Mouse (Mus musculus): ENCODE results near the gene Cyp2d11. TPM values are rescaled to one million over a fixed set of nuclear protein-coding genes. Genes with fewer than 3 reads are reported as not detected.
"Not testable (repeated sequence)": the region's sequence is repeated elsewhere in the genome, so short reads cannot be mapped to it uniquely, and the experiment has no call there.

The Cyp2d11 gene
- polyA plus RNA-seq, 1 experiment from 2014 or later, result not detected

- Histone ChIP-seq H3K4me3 (no peak within 1 kb of the TSS), H3K36me3 (no peaks in the 10 kb centered on the region), H3K9me3 (no peaks in the 10 kb centered on the region), H3K27me3 (no peaks in the 10 kb centered on the region), H3K4me1 (no peaks in the 10 kb centered on the region), H3K9ac (no peak within 1 kb of the TSS), H3K4me2 (no peak within 1 kb of the TSS), H3K27ac (no peak within 1 kb of the TSS)
- WGBS, result 93% methylated on average over 6 of the region's 6 CpGs
- no peak for ATAC-seq (ENCODE audit: insufficient number of reproducible peaks, low FRiP score, low TSS enrichment, low read depth)
Observed at GRCm38 (mm10) chr15:82406981-82407380, 13.2 kb upstream of the Cyp2d11 start, which contains the start of gene Cyp2d10. Gene Cyp2d10, minus strand, starts transcription at chr15:82407195.

- H3K9ac ChIP-seq, result no peak overlapping the region
- no peak overlapping the region for H3K27ac ChIP-seq
- H3K4me2 ChIP-seq, result no peak overlapping the region
- H3K4me1 ChIP-seq, result no peaks in the 10 kb centered on the region
- no peak for ATAC-seq (ENCODE audit: insufficient number of reproducible peaks, low FRiP score, low TSS enrichment, low read depth)
- WGBS, result 82% methylated on average over 3 of the region's 3 CpGs
- no peak overlapping the region for H3K4me3 ChIP-seq
- H3K27me3 ChIP-seq, result no peaks in the 10 kb centered on the region
- no peaks in the 10 kb centered on the region for H3K9me3 ChIP-seq
- H3K36me3 ChIP-seq, result no peaks in the 10 kb centered on the region
Observed at GRCm38 (mm10) chr15:82404163-82404562, 10.3 kb upstream of the Cyp2d11 start.

- 96% methylated on average over 9 of the region's 9 CpGs for WGBS
Observed at GRCm38 (mm10) chr15:82403606-82404005, 9.8 kb upstream of the Cyp2d11 start.

GRCm38 (mm10) chr15:82402741-82403140, 8.9 kb upstream of the Cyp2d11 start:
- Histone ChIP-seq H3K4me2 (no peak overlapping the region), H3K4me1 (no peaks in the 10 kb centered on the region), H3K4me3 (no peak overlapping the region), H3K27ac (no peak overlapping the region), H3K27me3 (no peaks in the 10 kb centered on the region), H3K9ac (no peak overlapping the region), H3K9me3 (no peaks in the 10 kb centered on the region), H3K36me3 (no peaks in the 10 kb centered on the region)
- WGBS, result 76% methylated on average over 6 of the region's 6 CpGs
- no peak for ATAC-seq (ENCODE audit: insufficient number of reproducible peaks, low FRiP score, low TSS enrichment, low read depth)

More at GRCm38 (mm10) chr15:82403606-82404005, 9.8 kb upstream of the Cyp2d11 start:
- Histone ChIP-seq H3K9ac (no peak overlapping the region), H3K4me2 (no peak overlapping the region), H3K36me3 (no peaks in the 10 kb centered on the region), H3K27ac (no peak overlapping the region), H3K4me3 (no peak overlapping the region), H3K9me3 (no peaks in the 10 kb centered on the region), H3K4me1 (no peaks in the 10 kb centered on the region), H3K27me3 (no peaks in the 10 kb centered on the region)
- ATAC-seq (ENCODE audit: insufficient number of reproducible peaks, low FRiP score, low TSS enrichment, low read depth), result no peak

- no peaks in the 10 kb centered on the region for H3K9me3 ChIP-seq
- no peaks in the 10 kb centered on the region for H3K36me3 ChIP-seq
- no peak for ATAC-seq (ENCODE audit: insufficient number of reproducible peaks, low FRiP score, low TSS enrichment, low read depth)
- H3K27ac ChIP-seq, result no peak overlapping the region
- H3K9ac ChIP-seq, result no peak overlapping the region
- H3K27me3 ChIP-seq, result no peaks in the 10 kb centered on the region
- H3K4me1 ChIP-seq, result no peaks in the 10 kb centered on the region
- H3K4me2 ChIP-seq, result no peak overlapping the region
- H3K4me3 ChIP-seq, result no peak overlapping the region
Observed at GRCm38 (mm10) chr15:82402106-82402505, 8.3 kb upstream of the Cyp2d11 start.

GRCm38 (mm10) chr15:82401516-82401915, 7.7 kb upstream of the Cyp2d11 start:
- H3K4me2 ChIP-seq, result no peak overlapping the region
- WGBS, result 64% methylated on average over 2 of the region's 2 CpGs
- no peak for ATAC-seq (ENCODE audit: insufficient number of reproducible peaks, low FRiP score, low TSS enrichment, low read depth)
- no peaks in the 10 kb centered on the region for H3K9me3 ChIP-seq
- H3K27me3 ChIP-seq, result no peaks in the 10 kb centered on the region
- H3K4me1 ChIP-seq, result no peaks in the 10 kb centered on the region
- no peak overlapping the region for H3K27ac ChIP-seq
- no peak overlapping the region for H3K4me3 ChIP-seq
- no peaks in the 10 kb centered on the region for H3K36me3 ChIP-seq
- H3K9ac ChIP-seq, result no peak overlapping the region

- not testable (repeated sequence) for ATAC-seq (ENCODE audit: insufficient number of reproducible peaks, low FRiP score, low TSS enrichment, low read depth); H3K27me3 ChIP-seq; H3K9me3 ChIP-seq; H3K4me2 ChIP-seq; H3K36me3 ChIP-seq; H3K9ac ChIP-seq; H3K27ac ChIP-seq; H3K4me3 ChIP-seq; H3K4me1 ChIP-seq
- 78% methylated on average over 3 of the region's 3 CpGs for WGBS
Observed at GRCm38 (mm10) chr15:82395955-82396354, 2.1 kb upstream of the Cyp2d11 start.

GRCm38 (mm10) chr15:82389916-82390315, 3.9 kb downstream of the Cyp2d11 start:
- 93% methylated on average over 10 of the region's 10 CpGs for WGBS
- H3K4me3 ChIP-seq; H3K9ac ChIP-seq; H3K4me1 ChIP-seq; H3K36me3 ChIP-seq; H3K4me2 ChIP-seq; H3K27me3 ChIP-seq; H3K27ac ChIP-seq; ATAC-seq (ENCODE audit: insufficient number of reproducible peaks, low FRiP score, low TSS enrichment, low read depth); H3K9me3 ChIP-seq: not testable (repeated sequence)

- Histone ChIP-seq H3K27me3 (no peaks in the 10 kb centered on the region), H3K27ac (no peak overlapping the region), H3K4me2 (no peak overlapping the region), H3K9me3 (no peaks in the 10 kb centered on the region), H3K9ac (no peak overlapping the region), H3K36me3 (no peaks in the 10 kb centered on the region), H3K4me1 (peaks cover 1% of the 10 kb centered on the region; the same call in 1 of the 2 replicates), H3K4me3 (no peak overlapping the region)
- 89% methylated on average over 2 of the region's 2 CpGs for WGBS
- no peak for ATAC-seq (ENCODE audit: insufficient number of reproducible peaks, low FRiP score, low TSS enrichment, low read depth)
Observed at GRCm38 (mm10) chr15:82385729-82386128, 8.1 kb downstream of the Cyp2d11 start.

GRCm38 (mm10) chr15:82382441-82382840, 11.4 kb downstream of the Cyp2d11 start:
- Histone ChIP-seq H3K27me3 (no peaks in the 10 kb centered on the region), H3K4me1 (peaks cover 12% of the 10 kb centered on the region), H3K9me3 (no peaks in the 10 kb centered on the region), H3K9ac (no peak overlapping the region), H3K36me3 (no peaks in the 10 kb centered on the region), H3K4me2 (no peak overlapping the region), H3K27ac (no peak overlapping the region), H3K4me3 (no peak overlapping the region)
- no peak for ATAC-seq (ENCODE audit: insufficient number of reproducible peaks, low FRiP score, low TSS enrichment, low read depth)
- WGBS, result 88% methylated on average over 2 of the region's 2 CpGs

- Histone ChIP-seq H3K4me1 (peaks cover 19% of the 10 kb centered on the region), H3K36me3 (no peaks in the 10 kb centered on the region), H3K27me3 (no peaks in the 10 kb centered on the region), H3K9ac (no peak overlapping the region), H3K9me3 (no peaks in the 10 kb centered on the region), H3K4me3 (peak overlapping the region; percentile 52), H3K4me2 (peak overlapping the region; percentile 76), H3K27ac (no peak overlapping the region)
- ATAC-seq (ENCODE audit: insufficient number of reproducible peaks, low FRiP score, low TSS enrichment, low read depth), result no peak
- WGBS, result 37% methylated on average over 7 of the region's 7 CpGs
Observed at GRCm38 (mm10) chr15:82380714-82381062, 13.1 kb downstream of the Cyp2d11 start.

GRCm38 (mm10) chr15:82379871-82380713, 13.7 kb downstream of the Cyp2d11 start, which contains the start of gene Cyp2d22:
Gene Cyp2d22, minus strand, starts transcription at chr15:82380260.
- peaks cover 19% of the 10 kb centered on the region for H3K4me1 ChIP-seq

More at GRCm38 (mm10) chr15:82379871-82380713, 13.7 kb downstream of the Cyp2d11 start, which contains the start of gene Cyp2d22:
- H3K4me2 ChIP-seq, result peak within 1 kb of the TSS; percentile 76
- peak within 1 kb of the TSS; percentile 80 for H3K27ac ChIP-seq
- peak within 1 kb of the TSS; percentile 37 for H3K9ac ChIP-seq
- H3K4me3 ChIP-seq, result peak within 1 kb of the TSS; percentile 52
- ATAC-seq (ENCODE audit: insufficient number of reproducible peaks, low FRiP score, low TSS enrichment, low read depth), result peak; percentile 75
- 2% methylated on average over 18 of the region's 24 CpGs for whole genome bisulfite sequencing
- H3K36me3 ChIP-seq, result no peaks in the 10 kb centered on the region
- no peaks in the 10 kb centered on the region for H3K9me3 ChIP-seq
- no peaks in the 10 kb centered on the region for H3K27me3 ChIP-seq
